27 mouse cellular contexts compared by ENCODE assay signal in the genomic region with DNA sequence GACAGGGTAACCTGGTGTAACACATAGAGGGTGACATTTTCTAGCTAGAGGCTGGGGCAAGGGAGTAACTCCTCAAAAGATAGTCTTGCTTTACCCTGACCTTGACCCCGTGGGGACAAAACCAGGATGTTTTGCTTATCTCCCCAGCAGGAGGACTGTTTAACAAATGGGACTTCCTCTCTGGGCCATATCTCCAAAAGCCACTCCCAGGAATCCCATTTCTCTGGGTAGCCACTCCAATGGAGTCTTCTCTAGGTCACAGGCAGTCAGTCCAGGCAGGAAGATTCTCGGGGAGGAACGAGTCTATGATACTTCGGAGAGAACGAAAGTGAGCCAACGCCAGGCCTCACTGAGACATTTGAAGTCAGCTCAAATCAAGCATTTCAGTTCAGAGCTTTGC.
DNase-seq lines count a peak whose midpoint lies in the region; ATAC-seq and TF ChIP-seq lines count a peak whose summit lies in the region.
"Had no signal": no experiment of that assay in that cellular context is flagged by ENCODE, and none has a peak within 500 bp of the region (broad histone marks: within the 10 kb centered on the region; RNA-seq: fewer than 3 reads in every experiment).

No protein-coding gene starts in this region.

- TF ChIP-seq CTCF in lung, postnatal 0 days (IDR thresholded peaks at IDR 0.05), result no peak

- H3K4me1 ChIP-seq in midbrain, embryonic 10.5 days, result peaks cover 7% of the 10 kb centered on the region
- H3K4me1 ChIP-seq in midbrain, embryonic 16.5 days (ENCODE audit: control insufficient read depth, insufficient read depth, low read length), result no peaks in the 10 kb centered on the region
- H3K4me1 ChIP-seq in lung, postnatal 0 days (ENCODE audit: insufficient read depth, low read depth, low read length), result no peaks in the 10 kb centered on the region
- H3K4me1 ChIP-seq: embryonic facial prominence, embryonic 12.5 days; hindbrain, embryonic 15.5 days; lung, embryonic 15.5 days; midbrain, embryonic 12.5 days; stomach, embryonic 15.5 days had no signal

- ATAC-seq in midbrain, embryonic 16.5 days, result no peak
- no peak for ATAC-seq in lung, postnatal 0 days
- no peak for ATAC-seq in CD4-positive, CD25-positive, alpha-beta regulatory T cell, adult 4 months
- ATAC-seq: forebrain, embryonic 14.5 days; inflammation-experienced regulatory T-cells, adult 6 months had no signal

- 67% methylated on average over 6 of the region's 6 CpGs for WGBS in midbrain, embryonic 10.5 days
- WGBS in midbrain, embryonic 16.5 days, result 56% methylated on average over 6 of the region's 6 CpGs
- WGBS in lung, postnatal 0 days, result 33% methylated on average over 6 of the region's 6 CpGs

- H3K9ac ChIP-seq in midbrain, embryonic 16.5 days (ENCODE audit: low read depth, low read length), result no peak overlapping the region
- no peak overlapping the region for H3K9ac ChIP-seq in lung, postnatal 0 days (replicated peaks; ENCODE audit: low read depth)
- H3K9ac ChIP-seq: embryonic facial prominence, embryonic 12.5 days; heart, embryonic 13.5 days; hindbrain, embryonic 15.5 days; lung, embryonic 15.5 days; midbrain, embryonic 12.5 days; stomach, embryonic 15.5 days had no signal

- intact Hi-C loops in heart, postnatal 14 days (cut with DNase I), result no loop called here

- no peaks in the 10 kb centered on the region for H3K9me3 ChIP-seq in midbrain, embryonic 10.5 days (replicated peaks)
- no peaks in the 10 kb centered on the region for H3K9me3 ChIP-seq in midbrain, embryonic 16.5 days (replicated peaks; ENCODE audit: control insufficient read depth, low read length, poor library complexity, severe bottlenecking)
- no peaks in the 10 kb centered on the region for H3K9me3 ChIP-seq in lung, postnatal 0 days (ENCODE audit: low read length)
- H3K9me3 ChIP-seq: embryonic facial prominence, embryonic 12.5 days; heart, embryonic 13.5 days; hindbrain, embryonic 10.5 days; hindbrain, embryonic 15.5 days; lung, embryonic 15.5 days; midbrain, embryonic 12.5 days; stomach, embryonic 15.5 days had no signal

- no peak overlapping the region for H3K4me2 ChIP-seq in midbrain, embryonic 16.5 days (ENCODE audit: low read length)
- H3K4me2 ChIP-seq in lung, postnatal 0 days (replicated peaks; ENCODE audit: low read depth, low read length), result no peak overlapping the region
- H3K4me2 ChIP-seq: embryonic facial prominence, embryonic 12.5 days; heart, embryonic 13.5 days; hindbrain, embryonic 15.5 days; lung, embryonic 15.5 days; midbrain, embryonic 12.5 days; stomach, embryonic 15.5 days had no signal

- no peak overlapping the region for H3K27ac ChIP-seq in midbrain, embryonic 10.5 days (replicated peaks)
- no peak overlapping the region for H3K27ac ChIP-seq in midbrain, embryonic 16.5 days (ENCODE audit: low read length)
- H3K27ac ChIP-seq in lung, postnatal 0 days (ENCODE audit: low read length), result no peak overlapping the region
- H3K27ac ChIP-seq: embryonic facial prominence, embryonic 12.5 days; heart, embryonic 13.5 days; hindbrain, embryonic 10.5 days; hindbrain, embryonic 15.5 days; lung, embryonic 15.5 days; midbrain, embryonic 12.5 days; stomach, embryonic 15.5 days had no signal

- H3K4me3 ChIP-seq in midbrain, embryonic 10.5 days, result no peak overlapping the region
- H3K4me3 ChIP-seq in midbrain, embryonic 16.5 days (ENCODE audit: low read depth, low read length), result no peak overlapping the region
- no peak overlapping the region for H3K4me3 ChIP-seq in lung, postnatal 0 days (ENCODE audit: low read depth, low read length)
- H3K4me3 ChIP-seq: embryonic facial prominence, embryonic 12.5 days; heart, embryonic 13.5 days; hindbrain, embryonic 10.5 days; hindbrain, embryonic 15.5 days; lung, embryonic 15.5 days; midbrain, embryonic 12.5 days; stomach, embryonic 15.5 days had no signal

- H3K27me3 ChIP-seq in midbrain, embryonic 10.5 days (ENCODE audit: low read depth, poor library complexity, severe bottlenecking), result no peaks in the 10 kb centered on the region
- H3K27me3 ChIP-seq in midbrain, embryonic 16.5 days (ENCODE audit: control insufficient read depth, insufficient read depth, low read depth, low read length), result no peaks in the 10 kb centered on the region
- no peaks in the 10 kb centered on the region for H3K27me3 ChIP-seq in lung, postnatal 0 days (replicated peaks; ENCODE audit: insufficient read depth, low read length)
- H3K27me3 ChIP-seq: embryonic facial prominence, embryonic 12.5 days; heart, embryonic 13.5 days; hindbrain, embryonic 15.5 days; lung, embryonic 15.5 days; stomach, embryonic 15.5 days had no signal

- no peaks in the 10 kb centered on the region for H3K36me3 ChIP-seq in midbrain, embryonic 10.5 days
- H3K36me3 ChIP-seq in midbrain, embryonic 16.5 days (ENCODE audit: control insufficient read depth, insufficient read depth, low read length), result no peaks in the 10 kb centered on the region
- H3K36me3 ChIP-seq in lung, postnatal 0 days (ENCODE audit: insufficient read depth, low read length), result no peaks in the 10 kb centered on the region
- H3K36me3 ChIP-seq: embryonic facial prominence, embryonic 12.5 days; heart, embryonic 13.5 days; hindbrain, embryonic 10.5 days; hindbrain, embryonic 15.5 days; lung, embryonic 15.5 days; midbrain, embryonic 12.5 days; stomach, embryonic 15.5 days had no signal

- DNase-seq in heart, adult 11 months, result peak; percentile 81
- no peak for DNase-seq in heart, postnatal 14 days
- peak; percentile 11 for DNase-seq in midbrain, embryonic 10.5 days (ENCODE audit: low spot score)
- DNase-seq in lung, postnatal 0 days (ENCODE audit: low spot score), result peak; percentile 8
- no peak for DNase-seq in adrenal gland, postnatal 4 days (ENCODE audit: low spot score in 2 of 2)
- no peak for DNase-seq in layer of hippocampus, postnatal 14 days (ENCODE audit: low spot score in 2 of 2)
- DNase-seq: adrenal gland, adult 8-10 months; cerebellum, adult 9-11 months; embryo, embryonic 11 days; gastrocnemius, postnatal 25 days; heart, postnatal 10 days; kidney, adult 11 months; kidney, postnatal 14 days; liver; retina, postnatal 1 day; right cerebral cortex, postnatal 14 days had no signal

- TF ChIP-seq EP300 in lung, postnatal 0 days (IDR thresholded peaks at IDR 0.05), result peak; percentile 20; the same call in 1 of the 2 replicates

Comparison
In these comparisons a context has a peak if more than half of its experiments do, and no peak if none do; other contexts are left out.
1. DNase-seq: peak in heart, adult 11 months (single experiment), midbrain, embryonic 10.5 days (single experiment) and lung, postnatal 0 days (single experiment); none in heart, postnatal 14 days (0 of 2), adrenal gland, postnatal 4 days (0 of 2) and layer of hippocampus, postnatal 14 days (0 of 2).